Mouse (Mus musculus) small intestine, adult 2 months (tissue): Measurements from ENCODE around the gene Brca1.

Experiments used
- CTCF ChIP-seq: fragments of 200-500 bp; IDR thresholded peaks from 2 replicates; pipeline ENCODE4 v1.5.1; 2012; ENCODE audit warnings: low read depth, mild to moderate bottlenecking, control low read depth, inconsistent platforms, low read length, moderate library complexity, mixed read lengths; ENCODE audit not compliant: insufficient replicate concordance, insufficient read length; ENCODE audit errors: extremely low read depth
- POLR2A ChIP-seq: fragments of 200-500 bp; IDR thresholded peaks from 2 replicates; pipeline ENCODE4 v1.6.1; 2012; ENCODE audit warnings: low read depth, mild to moderate bottlenecking, control low read depth, inconsistent platforms, low read length, moderate library complexity

GRCm38 (mm10) chr11:101562391-101562790 lies 10.6 kb upstream of the Brca1 start:
- TF ChIP-seq CTCF: peak; percentile 59; the same call in 1 of the 2 replicates
- TF ChIP-seq POLR2A: no peak
